Mouse (Mus musculus) spleen, adult 2 months (tissue): ENCODE results near the gene Ryr2.

Source experiments
- CTCF ChIP-seq: fragments of 200-500 bp; IDR thresholded peaks from 2 replicates; pipeline ENCODE4 v1.5.1; 2011; ENCODE audit warnings: mild to moderate bottlenecking, inconsistent platforms; ENCODE audit not compliant: insufficient read depth, insufficient read length, insufficient replicate concordance; ENCODE audit errors: extremely low read depth
- POLR2A ChIP-seq: fragments of 200-500 bp; IDR thresholded peaks from 2 replicates; pipeline ENCODE4 v1.6.1; 2011; ENCODE audit warnings: low read depth, low read length, inconsistent platforms

GRCm38 (mm10) chr13:11958854-11959253 lies 147.9 kb downstream of the Ryr2 start:
- TF ChIP-seq CTCF (no peak), POLR2A (no peak)
